Mouse (Mus musculus): ENCODE measurements around the gene Kcnmb2.

The Kcnmb2 gene

GRCm38 (mm10) chr3:32132395-32133004 is 230.2 kb downstream of the Kcnmb2 start:
- DNase-seq (ENCODE audit: low read depth, low spot score), result no peak

GRCm38 (mm10) chr3:32144194-32144593 is 241.9 kb downstream of the Kcnmb2 start:
- DNase-seq (ENCODE audit: low read depth, low spot score), result no peak

- DNase-seq (ENCODE audit: low read depth, low spot score), result no peak
These were observed 242.3 kb downstream of the Kcnmb2 start for GRCm38 (mm10) chr3:32144655-32145054.

GRCm38 (mm10) chr3:32147739-32148138 is 245.4 kb downstream of the Kcnmb2 start:
- no peak for DNase-seq (ENCODE audit: low read depth, low spot score)

- no peak for DNase-seq (ENCODE audit: low read depth, low spot score)
These were observed 247.7 kb downstream of the Kcnmb2 start for GRCm38 (mm10) chr3:32149851-32150570.

GRCm38 (mm10) chr3:32180519-32180918 is 278.2 kb downstream of the Kcnmb2 start:
- DNase-seq (ENCODE audit: low read depth, low spot score), result peak; percentile 24

GRCm38 (mm10) chr3:32185855-32186522 is 283.7 kb downstream of the Kcnmb2 start:
- no peak for DNase-seq (ENCODE audit: low read depth, low spot score)

- DNase-seq (ENCODE audit: low read depth, low spot score), result peak; percentile 60
These were observed 286.2 kb downstream of the Kcnmb2 start for GRCm38 (mm10) chr3:32188521-32188920.

GRCm38 (mm10) chr3:32188955-32189354 is 286.6 kb downstream of the Kcnmb2 start:
- DNase-seq (ENCODE audit: low read depth, low spot score), result peak; percentile 49

GRCm38 (mm10) chr3:32189956-32190355 is 287.6 kb downstream of the Kcnmb2 start:
- DNase-seq (ENCODE audit: low read depth, low spot score), result no peak

GRCm38 (mm10) chr3:32194014-32194413 is 291.7 kb downstream of the Kcnmb2 start:
- no peak for DNase-seq (ENCODE audit: low read depth, low spot score)

- no peak for DNase-seq (ENCODE audit: low read depth, low spot score)
These were observed 324.4 kb downstream of the Kcnmb2 start for GRCm38 (mm10) chr3:32226755-32227154.

GRCm38 (mm10) chr3:32236766-32237165 is 334.5 kb downstream of the Kcnmb2 start:
- DNase-seq (ENCODE audit: low read depth, low spot score), result no peak
